Mouse (Mus musculus) liver, adult 2 months (tissue): ENCODE results near the gene Nebl. TPM values are rescaled to one million over a fixed set of nuclear protein-coding genes. Genes with fewer than 3 reads are reported as not detected.

Experiments used
- DNase-seq: peaks from one replicate; pipeline ENCODE4 v3.0.0-alpha.2; 2011; ENCODE audit warnings: low read depth, low spot score; ENCODE audit errors: extremely low read depth
- H3K27ac ChIP-seq: fragments of 200-500 bp; replicated peaks from 2 replicates; pipeline ENCODE4 v1.5.1; 2012; ENCODE audit warnings: low read depth, mild to moderate bottlenecking, control low read depth, inconsistent platforms, low read length; ENCODE audit not compliant: insufficient read depth
- H3K27me3 ChIP-seq: fragments of 200-500 bp; 2 replicates; pipeline ENCODE4 v1.6.1; 2012; ENCODE audit warnings: mild to moderate bottlenecking, moderate library complexity, low read length, inconsistent platforms; ENCODE audit not compliant: control insufficient read depth, insufficient read depth
- H3K36me3 ChIP-seq: fragments of 200-500 bp; 2 replicates; pipeline ENCODE4 v1.6.1; 2012; ENCODE audit warnings: low read length, inconsistent platforms; ENCODE audit not compliant: control insufficient read depth, insufficient read depth
- H3K4me1 ChIP-seq: fragments of 200-500 bp; 2 replicates; pipeline ENCODE4 v1.6.1; 2011; ENCODE audit warnings: low read length; ENCODE audit not compliant: control insufficient read depth, insufficient read depth
- H3K4me3 ChIP-seq: fragments of 200-500 bp; 2 replicates; pipeline ENCODE4 v1.5.1; 2011; ENCODE audit warnings: low read depth, mild to moderate bottlenecking, control low read depth, low read length, moderate library complexity; ENCODE audit not compliant: insufficient read depth
- H3K79me2 ChIP-seq: fragments of 200-500 bp; 2 replicates; pipeline ENCODE4 v1.6.1; 2012; ENCODE audit warnings: inconsistent platforms, mild to moderate bottlenecking, low read length, moderate library complexity; ENCODE audit not compliant: control insufficient read depth, insufficient read depth
- H3K9ac ChIP-seq: fragments of 200-500 bp; 2 replicates; pipeline ENCODE4 v1.6.1; 2012; ENCODE audit warnings: low read depth, mild to moderate bottlenecking, control low read depth, inconsistent platforms, low read length
- CTCF ChIP-seq: fragments of 200-500 bp; IDR thresholded peaks from 2 replicates; pipeline ENCODE4 v1.5.1; 2011; ENCODE audit warnings: low read depth, low read length, control low read depth
- POLR2A ChIP-seq: fragments of 200-500 bp; IDR thresholded peaks from 2 replicates; pipeline ENCODE4 v1.6.1; 2011; ENCODE audit warnings: low read length, control low read depth; ENCODE audit not compliant: insufficient read depth; ENCODE audit errors: extremely low read depth
- WGBS: fragments of 180-500 bp; shearing (Covaris S2); methylation state at CpG from one replicate; pipeline ENCODE4 v1.1.7; 2018; 5-methylcytosine and 5-hydroxymethylcytosine counted together
- polyA plus RNA-seq: library from polyadenylated mRNA; depleted of rRNA; stranded (reverse); fragments of >200 nt; gene quantifications from 2 replicates; pipeline ENCODE4 v1.2.3, GENCODE M21; 2012
- total RNA-seq: library from RNA; depleted of rRNA; stranded (reverse); fragments of >200 nt; gene quantifications from 2 replicates; pipeline ENCODE4 v1.2.3, GENCODE M21; 2014

Gene Nebl
- total and polyA plus RNA-seq, 2 experiments, result 0.02 to 0.28 TPM

DNA sequence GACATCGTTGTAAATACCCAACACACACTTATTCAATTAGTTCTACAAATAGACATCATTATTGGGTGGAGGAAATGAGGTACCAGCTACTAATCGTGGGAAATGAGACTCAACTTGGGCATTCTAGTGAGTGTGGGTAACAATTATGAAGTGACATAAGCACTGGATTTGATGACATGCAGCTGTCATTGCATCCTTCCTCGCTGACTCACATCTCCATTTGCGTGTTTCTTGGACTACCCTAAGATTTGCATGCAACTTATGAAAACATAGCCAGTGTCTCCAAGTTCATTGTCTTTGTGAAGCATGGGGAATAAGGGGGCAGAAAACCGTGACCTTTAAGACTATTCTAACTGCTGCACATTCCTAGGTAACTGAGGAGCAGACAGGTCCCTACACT, 339.9 kb downstream of the Nebl start:
- Histone ChIP-seq H3K27me3 (no peaks in the 10 kb centered on the region), H3K4me1 (no peaks in the 10 kb centered on the region), H3K4me3 (no peak overlapping the region), H3K36me3 (no peaks in the 10 kb centered on the region), H3K9ac (no peak overlapping the region), H3K79me2 (no peaks in the 10 kb centered on the region), H3K27ac (no peak overlapping the region)
- TF ChIP-seq POLR2A (no peak), CTCF (no peak)
- WGBS, result 77% methylated on average over 5 of the region's 5 CpGs
- no peak for DNase-seq

DNA sequence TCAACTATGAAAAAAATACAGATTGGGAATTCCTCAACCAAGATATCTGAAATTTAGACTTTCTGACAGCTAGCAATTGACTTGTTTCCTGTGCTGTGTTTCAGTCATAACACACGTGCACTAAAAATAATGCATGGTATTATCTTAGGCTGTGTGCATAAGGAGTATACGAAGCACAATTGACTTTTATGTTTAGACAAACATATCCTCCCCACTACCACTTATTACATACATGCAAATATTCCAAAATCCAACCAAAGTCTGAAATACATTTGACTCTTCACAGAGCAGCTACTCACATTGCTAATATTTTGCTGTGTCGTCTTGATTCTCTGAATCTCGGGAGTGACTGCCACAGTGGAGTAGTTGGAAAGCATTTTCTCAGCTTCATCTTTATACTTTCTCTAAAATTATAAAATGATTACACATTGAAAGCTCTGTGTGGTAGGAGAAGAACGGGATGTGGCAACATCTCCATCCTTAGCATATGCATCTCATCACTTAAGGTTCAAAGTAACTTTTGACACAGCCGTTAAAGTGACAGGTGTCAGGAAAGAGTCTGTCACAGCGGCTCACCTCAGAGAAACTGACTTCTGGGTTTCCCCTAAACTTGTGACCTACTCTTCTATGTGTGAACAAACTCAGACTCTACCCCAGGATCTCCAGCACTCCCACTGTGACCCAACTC, 340.6 kb downstream of the Nebl start:
- Histone ChIP-seq H3K4me1 (no peaks in the 10 kb centered on the region), H3K27ac (no peak overlapping the region), H3K9ac (no peak overlapping the region), H3K27me3 (no peaks in the 10 kb centered on the region), H3K79me2 (no peaks in the 10 kb centered on the region), H3K4me3 (no peak overlapping the region), H3K36me3 (no peaks in the 10 kb centered on the region)
- 81% methylated on average over 7 of the region's 7 CpGs for WGBS
- DNase-seq, result no peak
- no peak for TF ChIP-seq CTCF

DNA sequence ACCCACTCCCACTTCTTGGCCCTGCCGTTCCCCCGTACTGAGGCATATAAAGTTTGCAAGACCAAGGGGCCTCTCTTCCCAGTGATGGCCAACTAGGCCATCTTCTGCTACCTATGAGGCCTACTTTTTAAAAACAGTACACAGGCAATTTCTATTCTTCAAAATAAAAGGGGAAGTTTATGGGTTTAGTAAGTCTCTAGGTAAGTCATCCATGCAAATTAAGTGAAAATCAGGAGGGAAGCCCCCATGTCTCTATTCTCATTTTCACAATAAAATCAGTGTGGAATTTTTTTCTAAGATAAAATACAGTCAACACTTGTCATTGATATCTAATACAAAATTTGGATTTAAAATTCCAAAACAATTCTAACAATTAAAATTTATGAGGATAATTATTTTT, 341.4 kb downstream of the Nebl start:
- no peak overlapping the region for H3K9ac ChIP-seq
- H3K27ac ChIP-seq, result no peak overlapping the region
- no peaks in the 10 kb centered on the region for H3K36me3 ChIP-seq
- no peak for DNase-seq
- H3K4me1 ChIP-seq, result no peaks in the 10 kb centered on the region
- no peaks in the 10 kb centered on the region for H3K27me3 ChIP-seq
- H3K79me2 ChIP-seq, result no peaks in the 10 kb centered on the region
- no peak overlapping the region for H3K4me3 ChIP-seq
- WGBS, result 98% methylated on average over 2 of the region's 2 CpGs
- TF ChIP-seq CTCF (no peak), POLR2A (no peak)

DNA sequence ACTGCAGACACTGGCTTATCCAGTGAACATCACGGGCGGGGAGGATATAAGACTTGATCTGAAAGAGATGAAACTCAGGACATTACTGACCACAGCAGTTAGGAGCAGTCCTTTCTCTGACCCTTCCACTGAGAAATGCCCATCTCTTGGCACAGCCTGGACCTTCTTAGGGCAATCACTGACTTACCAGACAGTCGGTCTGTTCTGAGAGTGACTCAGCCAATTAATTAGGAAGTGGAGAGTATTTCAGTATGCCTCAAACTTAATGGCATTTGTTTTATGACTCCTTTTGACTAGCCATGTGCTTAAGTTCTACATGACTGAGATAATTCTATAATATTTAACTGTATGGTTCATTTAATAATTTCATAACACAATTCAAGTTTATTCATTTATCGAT, 341.9 kb downstream of the Nebl start:
- WGBS, result 94% methylated on average over 4 of the region's 4 CpGs
- Histone ChIP-seq H3K4me1 (no peaks in the 10 kb centered on the region), H3K9ac (no peak overlapping the region), H3K36me3 (no peaks in the 10 kb centered on the region), H3K27me3 (no peaks in the 10 kb centered on the region), H3K27ac (no peak overlapping the region), H3K4me3 (no peak overlapping the region), H3K79me2 (no peaks in the 10 kb centered on the region)
- no peak for TF ChIP-seq CTCF
- TF ChIP-seq POLR2A, result no peak
- DNase-seq, result no peak

DNA sequence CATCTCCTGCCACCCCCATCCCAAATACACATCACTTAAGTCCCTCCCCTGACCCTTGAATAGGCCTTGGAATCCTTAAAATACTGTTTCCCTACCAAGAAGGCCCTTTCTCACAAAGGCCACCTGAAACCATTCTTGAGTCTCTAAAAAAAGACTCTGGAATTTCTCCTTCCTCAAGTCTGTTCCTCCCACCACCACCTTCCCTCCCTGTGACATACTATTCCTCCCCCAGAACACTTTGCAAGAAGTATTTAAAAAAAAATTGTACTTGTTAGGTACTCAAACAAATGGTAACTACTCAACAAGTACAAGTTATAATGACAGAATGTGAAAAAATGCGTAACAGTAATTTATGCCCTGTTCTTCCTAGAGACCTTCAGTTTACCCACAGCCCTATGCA, 349.0 kb downstream of the Nebl start:
- Histone ChIP-seq H3K79me2 (no peaks in the 10 kb centered on the region), H3K9ac (no peak overlapping the region), H3K4me1 (no peaks in the 10 kb centered on the region), H3K27me3 (no peaks in the 10 kb centered on the region), H3K4me3 (no peak overlapping the region), H3K36me3 (no peaks in the 10 kb centered on the region), H3K27ac (no peak overlapping the region)
- TF ChIP-seq CTCF, result no peak
- no peak for TF ChIP-seq POLR2A
- 98% methylated on average over 1 of the region's 1 CpGs for WGBS
- DNase-seq, result no peak

DNA sequence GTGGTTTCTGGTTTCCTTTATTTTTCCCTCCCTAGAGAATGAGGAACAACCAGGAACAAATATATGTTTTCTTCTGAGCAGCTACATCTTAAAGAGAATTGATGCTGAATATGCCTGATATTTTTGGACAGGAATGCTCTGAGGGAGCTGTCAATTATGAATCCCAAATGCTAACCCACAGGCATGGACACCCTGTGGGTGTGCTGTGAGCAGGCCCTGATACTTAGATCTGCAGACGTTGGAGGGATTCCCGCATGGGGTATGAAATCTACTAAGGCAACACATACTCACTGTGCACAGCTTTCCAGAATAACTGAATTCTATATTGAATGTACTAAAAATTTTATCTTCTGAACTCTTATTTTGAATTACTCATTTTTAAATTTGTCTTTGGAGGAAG, 355.3 kb downstream of the Nebl start:
- 83% methylated on average over 2 of the region's 2 CpGs for WGBS
- no peaks in the 10 kb centered on the region for H3K27me3 ChIP-seq
- no peak for DNase-seq
- H3K79me2 ChIP-seq, result no peaks in the 10 kb centered on the region
- H3K36me3 ChIP-seq, result no peaks in the 10 kb centered on the region
- no peaks in the 10 kb centered on the region for H3K4me1 ChIP-seq
- H3K9ac ChIP-seq, result no peak overlapping the region
- no peak overlapping the region for H3K4me3 ChIP-seq
- TF ChIP-seq CTCF (no peak), POLR2A (no peak)
- H3K27ac ChIP-seq, result no peak overlapping the region
